Mouse (Mus musculus): ENCODE data around the gene Mrpl12. TPM values are rescaled to one million over a fixed set of nuclear protein-coding genes. Genes with fewer than 3 reads are reported as not detected.
"Not testable (repeated sequence)": the region's sequence is repeated elsewhere in the genome, so short reads cannot be mapped to it uniquely, and the experiment has no call there.

The Mrpl12 gene
- polyA plus RNA-seq, 2 experiments: 78.4 to 127 TPM

DNA sequence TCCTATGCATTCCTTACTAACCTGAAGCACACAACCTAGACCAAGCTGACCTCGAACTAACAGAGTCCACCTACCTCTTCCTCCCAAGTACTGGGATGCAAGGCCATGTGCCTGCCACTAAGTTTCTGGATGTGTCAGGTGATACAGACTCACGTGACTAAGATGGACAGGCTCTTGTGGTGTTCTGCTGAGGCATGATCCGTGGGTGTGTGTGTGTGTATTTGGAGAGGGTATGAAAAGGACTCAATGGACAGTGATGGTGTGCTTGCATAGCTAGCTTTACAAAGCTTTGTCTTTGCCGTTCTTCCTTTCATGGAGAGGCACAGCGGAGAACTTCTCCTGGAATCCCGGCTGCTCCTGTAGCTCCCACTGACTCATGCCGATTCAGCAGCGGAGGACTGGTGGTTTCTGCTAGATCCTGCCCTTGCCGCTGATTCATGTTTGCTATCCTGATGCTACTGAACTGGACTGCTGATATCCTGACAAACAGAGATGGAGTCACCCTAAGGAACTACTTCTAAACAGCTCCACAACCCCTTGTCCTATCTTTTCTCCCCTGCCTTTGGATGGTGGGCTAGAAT, 24.0 kb downstream of the Mrpl12 start:
- no peak overlapping the region for H3K4me3 ChIP-seq (ENCODE audit: insufficient read depth in 1 of 2, low read depth in 2 of 2, low read length in 2 of 2)
- no peak overlapping the region for H3K9ac ChIP-seq (replicated peaks)
- H3K4me2 ChIP-seq (ENCODE audit: low read depth): no peak overlapping the region
- no peak for DNase-seq (ENCODE audit: low read depth in 3 of 3, low spot score in 3 of 3)
- no peaks in the 10 kb centered on the region for H3K36me3 ChIP-seq (replicated peaks; ENCODE audit: control insufficient read depth, insufficient read depth, low read depth)
- no peaks in the 10 kb centered on the region for H3K27me3 ChIP-seq (ENCODE audit: control insufficient read depth, insufficient read depth, low read length)
- no peak for ATAC-seq (ENCODE audit: insufficient read depth)
- WGBS (ENCODE audit: insufficient replicate concordance): 83% methylated on average over 9 of the region's 9 CpGs
- H3K9me3 ChIP-seq (ENCODE audit: control insufficient read depth, low read length): no peaks in the 10 kb centered on the region
- no peak for TF ChIP-seq EP300 (IDR thresholded peaks at IDR 0.05; ENCODE audit: low read depth)
- no peak for TF ChIP-seq CTCF (IDR thresholded peaks at IDR 0.05; ENCODE audit: low read depth)
- H3K27ac ChIP-seq: no peak overlapping the region
- H3K4me1 ChIP-seq (replicated peaks; ENCODE audit: control insufficient read depth in 2 of 2, insufficient read depth in 2 of 2, low read length in 1 of 2): peaks cover 11 to 21% of the 10 kb centered on the region in 2 experiments

DNA sequence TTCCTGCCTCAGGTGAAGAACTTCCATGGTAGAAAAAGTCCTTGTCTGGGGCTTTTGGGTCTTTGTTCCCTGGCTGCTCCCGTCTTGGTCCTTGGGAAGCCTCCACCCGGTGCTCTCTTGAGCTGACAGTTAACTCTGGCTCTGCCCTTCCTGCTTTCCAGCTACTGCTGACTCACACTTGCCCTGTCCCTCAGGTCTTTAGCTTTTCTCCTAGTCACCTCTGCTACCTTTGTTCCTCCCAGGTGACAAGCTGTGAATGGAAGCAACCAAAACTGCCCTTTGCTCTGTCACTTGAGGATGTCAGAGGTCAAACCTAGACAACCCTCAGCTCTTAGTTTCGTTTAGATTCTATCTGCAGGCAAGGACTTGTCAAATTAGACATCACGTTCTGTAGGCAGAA, 25.5 kb downstream of the Mrpl12 start:
- peaks cover 11 to 21% of the 10 kb centered on the region in 2 experiments for H3K4me1 ChIP-seq (replicated peaks; ENCODE audit: control insufficient read depth in 2 of 2, insufficient read depth in 2 of 2, low read length in 1 of 2)
- WGBS (ENCODE audit: insufficient replicate concordance): 13% methylated on average over 4 of the region's 4 CpGs
- no peak for DNase-seq (ENCODE audit: low read depth in 3 of 3, low spot score in 3 of 3)
- no peaks in the 10 kb centered on the region for H3K27me3 ChIP-seq (ENCODE audit: control insufficient read depth, insufficient read depth, low read length)
- peak overlapping the region; percentile 78 for H3K27ac ChIP-seq
- no peak for TF ChIP-seq CTCF (IDR thresholded peaks at IDR 0.05; ENCODE audit: low read depth)
- TF ChIP-seq EP300 (IDR thresholded peaks at IDR 0.05; ENCODE audit: low read depth): no peak
- H3K9me3 ChIP-seq (ENCODE audit: control insufficient read depth, low read length): no peaks in the 10 kb centered on the region
- no peaks in the 10 kb centered on the region for H3K36me3 ChIP-seq (replicated peaks; ENCODE audit: control insufficient read depth, insufficient read depth, low read depth)
- H3K9ac ChIP-seq (replicated peaks): peak overlapping the region; percentile 78
- peak overlapping the region in 1 of 2 experiments; percentile 37; a peak in 2 of 4 replicates for H3K4me3 ChIP-seq (ENCODE audit: insufficient read depth in 1 of 2, low read depth in 2 of 2, low read length in 2 of 2)
- peak; percentile 31; the same call in 1 of the 2 replicates for ATAC-seq (ENCODE audit: insufficient read depth)
- H3K4me2 ChIP-seq (ENCODE audit: low read depth): peak overlapping the region; percentile 84

DNA sequence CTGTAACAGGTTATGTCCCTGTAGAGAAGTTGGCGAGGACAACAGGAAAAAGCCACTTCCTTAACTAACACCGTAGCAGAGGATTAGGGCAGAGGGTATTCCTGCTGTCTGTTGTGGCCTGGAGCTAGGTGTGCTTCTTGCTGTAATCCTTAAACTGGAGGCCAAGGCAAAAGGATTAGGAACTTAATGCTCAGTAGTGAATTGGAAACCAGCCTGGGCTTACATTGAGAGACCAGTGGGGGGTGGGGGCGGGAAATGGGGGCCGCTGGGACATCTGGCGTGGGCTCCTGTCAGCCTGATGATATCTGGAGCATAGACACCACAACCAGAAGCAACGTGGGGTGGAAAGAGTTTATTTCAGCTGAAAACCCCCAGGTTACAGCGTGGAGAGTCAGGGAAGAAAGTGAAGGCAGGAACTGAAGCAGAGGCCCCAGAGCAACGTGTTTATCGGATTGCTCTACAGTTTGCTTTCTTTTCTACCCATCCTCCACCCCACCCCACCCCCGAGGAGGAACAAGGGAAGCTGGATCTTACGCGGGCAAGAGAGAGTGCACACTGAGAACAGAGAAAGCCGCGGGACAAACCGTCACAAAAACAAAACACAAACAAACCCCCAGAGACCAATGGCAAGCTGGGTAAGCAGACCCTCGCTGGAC, 26.1 kb downstream of the Mrpl12 start:
- 2% methylated on average over 16 of the region's 16 CpGs for WGBS (ENCODE audit: insufficient replicate concordance)
- Histone ChIP-seq H3K4me1 (replicated peaks; ENCODE audit: control insufficient read depth in 2 of 2, insufficient read depth in 2 of 2, low read length in 1 of 2) (peaks cover 11 to 21% of the 10 kb centered on the region in 2 experiments), H3K27ac (peak overlapping the region; percentile 78), H3K4me3 (ENCODE audit: insufficient read depth in 1 of 2, low read depth in 2 of 2, low read length in 2 of 2) (peak overlapping the region; percentile 37 to 61), H3K9me3 (ENCODE audit: control insufficient read depth, low read length) (no peaks in the 10 kb centered on the region), H3K9ac (replicated peaks) (peak overlapping the region; percentile 78), H3K36me3 (replicated peaks; ENCODE audit: control insufficient read depth, insufficient read depth, low read depth) (no peaks in the 10 kb centered on the region), H3K4me2 (ENCODE audit: low read depth) (peak overlapping the region; percentile 84), H3K27me3 (ENCODE audit: control insufficient read depth, insufficient read depth, low read length) (no peaks in the 10 kb centered on the region)
- DNase-seq (ENCODE audit: low read depth in 3 of 3, low spot score in 3 of 3) (peak in 2 of 3 experiments; percentile 56 to 59), ATAC-seq (ENCODE audit: insufficient read depth) (peak; percentile 77)
- TF ChIP-seq EP300 (IDR thresholded peaks at IDR 0.05; ENCODE audit: low read depth): no peak; the same call in 1 of the 2 replicates
- no peak for TF ChIP-seq CTCF (IDR thresholded peaks at IDR 0.05; ENCODE audit: low read depth)

DNA sequence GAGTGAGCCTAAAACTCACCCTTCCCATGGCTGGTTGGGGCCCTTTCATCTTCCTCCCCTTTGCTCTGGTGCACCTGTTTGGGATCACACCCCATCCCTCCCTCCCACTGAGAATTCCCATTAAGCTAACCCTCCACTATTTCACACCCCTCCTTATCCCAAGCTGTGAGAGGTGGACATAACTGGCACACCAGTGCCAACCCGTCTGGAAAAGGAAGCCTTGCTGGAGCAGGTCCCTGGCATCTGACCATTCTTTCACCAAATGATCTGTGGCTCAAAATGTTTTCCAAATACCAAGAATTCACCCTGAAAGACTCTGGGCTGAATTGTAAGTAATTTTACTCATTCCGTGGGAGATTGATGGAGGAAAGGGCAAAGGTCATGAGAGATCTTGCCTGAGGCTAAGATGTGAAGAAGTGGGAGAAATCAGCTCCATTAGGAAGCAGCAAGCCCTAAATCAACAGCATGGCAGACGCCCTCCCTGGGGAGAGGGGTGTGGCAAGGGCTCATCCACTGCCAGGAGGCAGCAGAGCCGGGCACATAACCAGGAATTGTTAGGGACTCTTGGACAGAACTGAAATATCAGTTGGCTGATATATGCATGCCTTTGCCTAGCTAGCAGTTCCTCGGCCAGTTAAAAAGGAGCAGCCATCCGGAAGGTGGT, 28.5 kb downstream of the Mrpl12 start:
- peaks cover 11 to 20% of the 10 kb centered on the region in 2 experiments for H3K4me1 ChIP-seq (replicated peaks; ENCODE audit: control insufficient read depth in 2 of 2, insufficient read depth in 2 of 2, low read length in 1 of 2)
- H3K4me2 ChIP-seq (ENCODE audit: low read depth): no peak overlapping the region
- H3K27me3 ChIP-seq (ENCODE audit: control insufficient read depth, insufficient read depth, low read length): no peaks in the 10 kb centered on the region
- H3K9ac ChIP-seq (replicated peaks): no peak overlapping the region
- WGBS (ENCODE audit: insufficient replicate concordance): 62% methylated on average over 6 of the region's 6 CpGs
- ATAC-seq (ENCODE audit: insufficient read depth): no peak
- H3K4me3 ChIP-seq (ENCODE audit: insufficient read depth in 1 of 2, low read depth in 2 of 2, low read length in 2 of 2): no peak overlapping the region
- TF ChIP-seq CTCF (IDR thresholded peaks at IDR 0.05; ENCODE audit: low read depth) (no peak), EP300 (IDR thresholded peaks at IDR 0.05; ENCODE audit: low read depth) (no peak)
- H3K9me3 ChIP-seq (ENCODE audit: control insufficient read depth, low read length): no peaks in the 10 kb centered on the region
- H3K36me3 ChIP-seq (replicated peaks; ENCODE audit: control insufficient read depth, insufficient read depth, low read depth): no peaks in the 10 kb centered on the region
- no peak overlapping the region for H3K27ac ChIP-seq
- DNase-seq (ENCODE audit: low read depth in 3 of 3, low spot score in 3 of 3): no peak

DNA sequence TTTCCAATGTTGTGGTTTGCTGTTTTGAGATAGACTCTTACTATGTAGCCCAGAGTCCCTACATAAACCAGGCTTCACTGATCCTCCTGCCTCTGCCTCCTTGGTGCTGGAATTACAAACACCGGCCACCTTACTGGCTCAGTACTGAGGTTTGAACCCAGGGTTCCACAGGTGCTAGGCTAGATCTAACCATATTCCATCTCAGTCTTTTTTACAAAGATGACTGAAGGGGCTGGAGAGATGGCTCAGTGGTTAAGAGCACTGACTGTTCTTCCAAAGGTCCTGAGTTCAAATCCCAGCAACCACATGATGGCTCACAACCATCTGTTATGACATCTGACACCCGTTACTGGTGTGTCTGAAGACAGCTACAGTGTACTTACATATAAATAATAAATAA, 29.8 kb downstream of the Mrpl12 start:
- not testable (repeated sequence) for DNase-seq (ENCODE audit: low read depth in 3 of 3, low spot score in 3 of 3); H3K36me3 ChIP-seq (replicated peaks; ENCODE audit: control insufficient read depth, insufficient read depth, low read depth); H3K4me3 ChIP-seq (ENCODE audit: insufficient read depth in 1 of 2, low read depth in 2 of 2, low read length in 2 of 2); H3K4me2 ChIP-seq (ENCODE audit: low read depth); H3K27me3 ChIP-seq (ENCODE audit: control insufficient read depth, insufficient read depth, low read length); H3K9ac ChIP-seq (replicated peaks); ATAC-seq (ENCODE audit: insufficient read depth); H3K27ac ChIP-seq; H3K9me3 ChIP-seq (ENCODE audit: control insufficient read depth, low read length)
- peaks cover 16 to 25% of the 10 kb centered on the region in 2 experiments for H3K4me1 ChIP-seq (replicated peaks; ENCODE audit: control insufficient read depth in 2 of 2, insufficient read depth in 2 of 2, low read length in 1 of 2)
- 72% methylated on average over 2 of the region's 2 CpGs for WGBS (ENCODE audit: insufficient replicate concordance)
